Mouse (Mus musculus) testis, adult 2 months (tissue): ENCODE data around the gene Tdrd5.

Source experiments
- CTCF ChIP-seq: fragments of 200-500 bp; IDR thresholded peaks from 2 replicates; pipeline ENCODE4 v1.5.1; 2012; ENCODE audit warnings: low read depth, mild to moderate bottlenecking, inconsistent platforms, low read length, moderate library complexity; ENCODE audit not compliant: control insufficient read depth, insufficient read depth, insufficient replicate concordance
- POLR2A ChIP-seq: fragments of 200-500 bp; IDR thresholded peaks from 2 replicates; pipeline ENCODE4 v1.6.1; 2012; ENCODE audit warnings: low read depth, mild to moderate bottlenecking, inconsistent platforms, low read length, moderate library complexity; ENCODE audit not compliant: control insufficient read depth

DNA sequence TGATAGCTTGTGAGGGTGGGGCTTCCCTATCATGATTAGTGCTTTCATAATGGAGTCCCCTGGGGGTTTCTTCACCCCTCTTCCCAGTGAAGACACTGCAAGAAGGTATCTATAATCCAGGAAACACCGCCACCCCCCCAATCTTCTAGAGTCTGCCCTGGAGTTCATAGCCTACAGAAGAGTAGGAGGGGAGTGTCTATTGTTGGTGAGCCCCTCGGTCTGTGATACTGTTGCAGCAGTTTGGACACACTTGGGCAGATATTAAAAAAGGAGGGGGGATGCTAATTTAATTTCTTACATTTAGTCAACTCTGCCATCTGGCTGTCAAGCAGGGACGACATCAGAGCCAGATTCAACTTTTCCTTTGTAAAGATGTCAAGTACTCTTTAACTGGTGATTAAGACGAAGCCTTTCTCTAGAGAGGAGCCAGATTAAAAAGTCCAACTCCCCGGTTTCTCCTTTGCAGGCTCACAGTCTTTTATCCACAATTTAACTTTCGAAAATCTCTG lies 91.6 kb downstream of the Tdrd5 start:
- TF ChIP-seq POLR2A (no peak), CTCF (no peak)
